Comparison of ENCODE assay signal across 11 mouse cellular contexts in genomic region chr9:46215338-46216322, GRCm38 (mm10). TPM values are rescaled to one million over a fixed set of nuclear protein-coding genes. Genes with fewer than 3 reads are reported as not detected.
DNase-seq lines count a peak whose midpoint lies in the region; ATAC-seq and TF ChIP-seq lines count a peak whose summit lies in the region.
"Had no signal": no experiment of that assay in that cellular context is flagged by ENCODE, and none has a peak within 500 bp of the region (broad histone marks: within the 10 kb centered on the region; RNA-seq: fewer than 3 reads in every experiment).

No protein-coding gene starts in this region.

- H3K27me3 ChIP-seq in midbrain, embryonic 10.5 days (ENCODE audit: low read depth, poor library complexity, severe bottlenecking), result no peaks in the 10 kb centered on the region
- H3K27me3 ChIP-seq in midbrain, embryonic 13.5 days, result no peaks in the 10 kb centered on the region
- H3K27me3 ChIP-seq in intestine, embryonic 15.5 days (replicated peaks), result no peaks in the 10 kb centered on the region
- no peaks in the 10 kb centered on the region for H3K27me3 ChIP-seq in forebrain, embryonic 12.5 days

- H3K9ac ChIP-seq in midbrain, embryonic 13.5 days (replicated peaks), result no peak overlapping the region
- no peak overlapping the region for H3K9ac ChIP-seq in intestine, embryonic 15.5 days
- H3K9ac ChIP-seq in forebrain, embryonic 12.5 days, result no peak overlapping the region

- ATAC-seq in midbrain, embryonic 13.5 days, result no peak
- ATAC-seq in intestine, embryonic 15.5 days, result peak; percentile 68
- no peak for ATAC-seq in forebrain, embryonic 12.5 days (ENCODE audit: low FRiP score)

- H3K9me3 ChIP-seq in midbrain, embryonic 10.5 days (replicated peaks), result no peaks in the 10 kb centered on the region
- H3K9me3 ChIP-seq in midbrain, embryonic 13.5 days, result no peaks in the 10 kb centered on the region
- H3K9me3 ChIP-seq in intestine, embryonic 15.5 days, result no peaks in the 10 kb centered on the region
- H3K9me3 ChIP-seq in forebrain, embryonic 12.5 days, result no peaks in the 10 kb centered on the region

- H3K4me2 ChIP-seq in midbrain, embryonic 13.5 days (replicated peaks), result no peak overlapping the region
- no peak overlapping the region for H3K4me2 ChIP-seq in intestine, embryonic 15.5 days (replicated peaks)
- H3K4me2 ChIP-seq in forebrain, embryonic 12.5 days, result no peak overlapping the region

- DNase-seq in gastrocnemius, adult 2 months, result peak; percentile 46
- DNase-seq in gastrocnemius, postnatal 4 days (ENCODE audit: low spot score in 2 of 2), result no peak
- DNase-seq in midbrain, embryonic 10.5 days (ENCODE audit: low spot score), result no peak
- peak; percentile 88 for DNase-seq in yolk sac, embryonic 10.5 days (ENCODE audit: low spot score)
- no peak for DNase-seq in urinary bladder, postnatal 14 days (ENCODE audit: low spot score)

- H3K4me3 ChIP-seq in gastrocnemius, adult 2 months, result no peak overlapping the region
- H3K4me3 ChIP-seq in midbrain, embryonic 10.5 days, result no peak overlapping the region
- no peak overlapping the region for H3K4me3 ChIP-seq in midbrain, embryonic 13.5 days (replicated peaks)
- no peak overlapping the region for H3K4me3 ChIP-seq in intestine, embryonic 15.5 days (replicated peaks)
- H3K4me3 ChIP-seq in forebrain, embryonic 12.5 days (replicated peaks), result no peak overlapping the region

- intact Hi-C loops in gastrocnemius, adult 2 months (cut with DNase I), result no loop called here

- H3K4me1 ChIP-seq in midbrain, embryonic 10.5 days, result peaks cover 20% of the 10 kb centered on the region
- H3K4me1 ChIP-seq in midbrain, embryonic 13.5 days (replicated peaks), result no peaks in the 10 kb centered on the region
- peaks cover 7% of the 10 kb centered on the region; the same call in 1 of the 2 replicates for H3K4me1 ChIP-seq in intestine, embryonic 15.5 days (replicated peaks)
- H3K4me1 ChIP-seq in forebrain, embryonic 12.5 days, result no peaks in the 10 kb centered on the region

- peak overlapping the region; percentile 51 for H3K27ac ChIP-seq in gastrocnemius, adult 2 months
- H3K27ac ChIP-seq in midbrain, embryonic 10.5 days (replicated peaks), result 0 out of 2 replicates have a peak overlapping the region, but pooled peaks have one; percentile 17
- no peak overlapping the region for H3K27ac ChIP-seq in midbrain, embryonic 13.5 days
- H3K27ac ChIP-seq in intestine, embryonic 15.5 days, result peak overlapping the region; percentile 49; the same call in 1 of the 2 replicates
- H3K27ac ChIP-seq in forebrain, embryonic 12.5 days, result no peak overlapping the region

- peaks cover 64% of the 10 kb centered on the region for H3K36me3 ChIP-seq in midbrain, embryonic 10.5 days
- peaks cover 60% of the 10 kb centered on the region for H3K36me3 ChIP-seq in midbrain, embryonic 13.5 days
- H3K36me3 ChIP-seq in intestine, embryonic 15.5 days, result peaks cover 20% of the 10 kb centered on the region
- peaks cover 39% of the 10 kb centered on the region for H3K36me3 ChIP-seq in forebrain, embryonic 12.5 days (replicated peaks)

- WGBS in midbrain, embryonic 10.5 days, result 85% methylated on average over 11 of the region's 11 CpGs
- 81% methylated on average over 11 of the region's 11 CpGs for WGBS in midbrain, embryonic 13.5 days
- WGBS in intestine, embryonic 15.5 days, result 54% methylated on average over 11 of the region's 11 CpGs
- WGBS in forebrain, embryonic 12.5 days, result 88% methylated on average over 11 of the region's 11 CpGs

- no peak for TF ChIP-seq CTCF in gastrocnemius, adult 2 months (IDR thresholded peaks at IDR 0.05)

RNA-seq across cellular contexts. Expression of gene Apoa1, which starts 12.8 kb away (rescaled TPM):
- not detected for total RNA-seq in gastrocnemius, adult 2 months (2021)
- total RNA-seq in gastrocnemius, postnatal 4 days (2021), result 10 to 100 TPM in 1 of 2 experiments, 1 to 10 TPM in 1; 4.0 to 31.8 TPM
- 0.65 and 1.2 TPM in 2 replicates for polyA plus RNA-seq in midbrain, embryonic 10.5 days (2016; fragmentation: Nextera tagmentation; extraction: Ambion mirVana)
- 2.9 and 3.3 TPM in 2 replicates for polyA plus RNA-seq in midbrain, embryonic 13.5 days (2015; fragmentation: Nextera tagmentation; extraction: Ambion mirVana)
- polyA plus RNA-seq in intestine, embryonic 15.5 days (2015; fragmentation: Nextera tagmentation; extraction: Ambion mirVana), result 1,502 and 1,827 TPM in 2 replicates
- polyA plus RNA-seq in forebrain, embryonic 12.5 days (2016; fragmentation: Nextera tagmentation; extraction: Ambion mirVana), result 1.1 and 1.6 TPM in 2 replicates

RNA-seq across cellular contexts. Expression of gene Apoc3, which starts 19.8 kb away (rescaled TPM):
- not detected for total RNA-seq in gastrocnemius, adult 2 months (2021)
- not detected for total RNA-seq in gastrocnemius, postnatal 4 days (2021)
- not detected in 2 replicates for polyA plus RNA-seq in midbrain, embryonic 10.5 days (2016; fragmentation: Nextera tagmentation; extraction: Ambion mirVana)
- polyA plus RNA-seq in midbrain, embryonic 13.5 days (2015; fragmentation: Nextera tagmentation; extraction: Ambion mirVana), result not detected in 2 replicates
- polyA plus RNA-seq in intestine, embryonic 15.5 days (2015; fragmentation: Nextera tagmentation; extraction: Ambion mirVana), result 247 and 325 TPM in 2 replicates
- polyA plus RNA-seq in forebrain, embryonic 12.5 days (2016; fragmentation: Nextera tagmentation; extraction: Ambion mirVana), result not detected in 2 replicates
- polyA plus RNA-seq: limb, embryonic 14.5 days had no signal

RNA-seq across cellular contexts. Expression of gene Apoa4, which starts 24.9 kb away (rescaled TPM):
- not detected for total RNA-seq in gastrocnemius, adult 2 months (2021)
- total RNA-seq in gastrocnemius, postnatal 4 days (2021), result under 1 TPM in 1 of 2 experiments, not detected in 1; 0.15 TPM
- not detected in 2 replicates for polyA plus RNA-seq in midbrain, embryonic 10.5 days (2016; fragmentation: Nextera tagmentation; extraction: Ambion mirVana)
- 0.08 and 0.57 TPM in 2 replicates for polyA plus RNA-seq in midbrain, embryonic 13.5 days (2015; fragmentation: Nextera tagmentation; extraction: Ambion mirVana)
- polyA plus RNA-seq in intestine, embryonic 15.5 days (2015; fragmentation: Nextera tagmentation; extraction: Ambion mirVana), result 576 and 837 TPM in 2 replicates
- not detected in 2 replicates for polyA plus RNA-seq in forebrain, embryonic 12.5 days (2016; fragmentation: Nextera tagmentation; extraction: Ambion mirVana)

RNA-seq across cellular contexts. Expression of gene Apoa5, which starts 52.8 kb away (rescaled TPM):
- not detected for total RNA-seq in gastrocnemius, adult 2 months (2021)
- under 1 TPM in 1 of 2 experiments, not detected in 1; 0.39 TPM for total RNA-seq in gastrocnemius, postnatal 4 days (2021)
- polyA plus RNA-seq in midbrain, embryonic 10.5 days (2016; fragmentation: Nextera tagmentation; extraction: Ambion mirVana), result not detected in 2 replicates
- not detected in 2 replicates for polyA plus RNA-seq in midbrain, embryonic 13.5 days (2015; fragmentation: Nextera tagmentation; extraction: Ambion mirVana)
- polyA plus RNA-seq in intestine, embryonic 15.5 days (2015; fragmentation: Nextera tagmentation; extraction: Ambion mirVana), result 0.38 TPM in 2 replicates
- not detected in 2 replicates for polyA plus RNA-seq in forebrain, embryonic 12.5 days (2016; fragmentation: Nextera tagmentation; extraction: Ambion mirVana)
- polyA plus RNA-seq: cortical plate, adult 2 months; heart, embryonic 16.5 days; limb, embryonic 14.5 days had no signal

RNA-seq across cellular contexts. Expression of gene Zpr1, which starts 57.2 kb away (rescaled TPM):
- 10 to 100 TPM; 22.7 to 30.6 TPM for total RNA-seq in gastrocnemius, adult 2 months (2021)
- total RNA-seq in gastrocnemius, postnatal 4 days (2021), result 10 to 100 TPM; 21.9 to 22.2 TPM
- 62.6 and 69.2 TPM in 2 replicates for polyA plus RNA-seq in midbrain, embryonic 10.5 days (2016; fragmentation: Nextera tagmentation; extraction: Ambion mirVana)
- polyA plus RNA-seq in midbrain, embryonic 13.5 days (2015; fragmentation: Nextera tagmentation; extraction: Ambion mirVana), result 54.5 and 61.0 TPM in 2 replicates
- 57.2 and 63.2 TPM in 2 replicates for polyA plus RNA-seq in intestine, embryonic 15.5 days (2015; fragmentation: Nextera tagmentation; extraction: Ambion mirVana)
- polyA plus RNA-seq in forebrain, embryonic 12.5 days (2016; fragmentation: Nextera tagmentation; extraction: Ambion mirVana), result 61.4 and 66.2 TPM in 2 replicates

Comparison
In these comparisons a context has a peak if more than half of its experiments do, and no peak if none do; other contexts are left out.
1. DNase-seq: peak in gastrocnemius, adult 2 months (single experiment) and yolk sac, embryonic 10.5 days (single experiment); none in gastrocnemius, postnatal 4 days (0 of 2), midbrain, embryonic 10.5 days (single experiment) and urinary bladder, postnatal 14 days (single experiment).
2. H3K27ac ChIP-seq: peak in gastrocnemius, adult 2 months (single experiment), midbrain, embryonic 10.5 days (single experiment) and intestine, embryonic 15.5 days (single experiment); none in midbrain, embryonic 13.5 days (single experiment) and forebrain, embryonic 12.5 days (single experiment).
3. RNA of gene Apoa1, which starts 12.8 kb away (polyA plus RNA-seq): 1,502 to 1,827 TPM in intestine, embryonic 15.5 days; 2.9 to 3.3 TPM in midbrain, embryonic 13.5 days, 0.65 to 1.2 TPM in midbrain, embryonic 10.5 days and 1.1 to 1.6 TPM in forebrain, embryonic 12.5 days; every median in the first group is over 100 times any median in the second.
4. RNA of gene Apoc3, which starts 19.8 kb away (polyA plus RNA-seq): 247 to 325 TPM in intestine, embryonic 15.5 days; not detected in midbrain, embryonic 10.5 days, not detected in midbrain, embryonic 13.5 days and not detected in forebrain, embryonic 12.5 days; every median in the first group is over 100 times any median in the second.
5. RNA of gene Apoa4, which starts 24.9 kb away (polyA plus RNA-seq): 576 to 837 TPM in intestine, embryonic 15.5 days; 0.08 to 0.57 TPM in midbrain, embryonic 13.5 days, not detected in midbrain, embryonic 10.5 days and not detected in forebrain, embryonic 12.5 days; every median in the first group is over 100 times any median in the second.